In genomic region chr7:80403551-80403950, GRCm38 (mm10) we compare ENCODE assay signal across 8 mouse cellular contexts. TPM values are rescaled to one million over a fixed set of nuclear protein-coding genes. Genes with fewer than 3 reads are reported as not detected.
DNase-seq lines count a peak whose midpoint lies in the region; ATAC-seq and TF ChIP-seq lines count a peak whose summit lies in the region.

No protein-coding gene starts in this region.

- peak overlapping the region; percentile 66; the same call in 1 of the 2 replicates for H3K4me3 ChIP-seq in liver, adult 2 months (ENCODE audit: insufficient read depth, low read depth, low read length)
- H3K4me3 ChIP-seq in intestine, embryonic 16.5 days (ENCODE audit: low read length): peak overlapping the region; percentile 85; the same call in 1 of the 2 replicates
- no peak overlapping the region for H3K4me3 ChIP-seq in liver, embryonic 15.5 days (replicated peaks)

- H3K9me3 ChIP-seq in intestine, embryonic 16.5 days (ENCODE audit: control insufficient read depth, low read length): no peaks in the 10 kb centered on the region
- H3K9me3 ChIP-seq in liver, embryonic 15.5 days (replicated peaks): no peaks in the 10 kb centered on the region

- H3K36me3 ChIP-seq in liver, adult 2 months (ENCODE audit: control insufficient read depth, insufficient read depth, low read length): no peaks in the 10 kb centered on the region
- H3K36me3 ChIP-seq in intestine, embryonic 16.5 days (ENCODE audit: control insufficient read depth, insufficient read depth, low read length): no peaks in the 10 kb centered on the region
- H3K36me3 ChIP-seq in liver, embryonic 15.5 days (replicated peaks): peaks cover under 1% of the 10 kb centered on the region; the same call in 1 of the 2 replicates

- WGBS in liver, adult 2 months: 5% methylated on average over 9 of the region's 9 CpGs
- WGBS in intestine, embryonic 16.5 days: 44% methylated on average over 9 of the region's 9 CpGs
- 35% methylated on average over 9 of the region's 9 CpGs for WGBS in liver, embryonic 15.5 days (ENCODE audit: insufficient replicate concordance)

- peak overlapping the region; percentile 93 for H3K27ac ChIP-seq in liver, adult 2 months (replicated peaks; ENCODE audit: insufficient read depth, low read depth, low read length)
- peak overlapping the region; percentile 89 for H3K27ac ChIP-seq in intestine, embryonic 16.5 days (ENCODE audit: low read length)
- H3K27ac ChIP-seq in liver, embryonic 15.5 days (replicated peaks): peak overlapping the region; percentile 79

- peak overlapping the region; percentile 19 for H3K9ac ChIP-seq in liver, adult 2 months (ENCODE audit: low read depth, low read length)
- peak overlapping the region; percentile 94 for H3K9ac ChIP-seq in intestine, embryonic 16.5 days (ENCODE audit: low read depth, low read length)
- H3K9ac ChIP-seq in liver, embryonic 15.5 days: no peak overlapping the region

- ATAC-seq in intestine, embryonic 16.5 days: no peak
- ATAC-seq in liver, embryonic 15.5 days (ENCODE audit: insufficient read depth): no peak

- no peaks in the 10 kb centered on the region for H3K27me3 ChIP-seq in liver, adult 2 months (ENCODE audit: control insufficient read depth, insufficient read depth, low read length)
- no peaks in the 10 kb centered on the region for H3K27me3 ChIP-seq in intestine, embryonic 16.5 days (replicated peaks; ENCODE audit: control insufficient read depth, insufficient read depth, low read length)
- peaks cover 87% of the 10 kb centered on the region for H3K27me3 ChIP-seq in liver, embryonic 15.5 days

- H3K79me2 ChIP-seq in liver, adult 2 months (ENCODE audit: control insufficient read depth, insufficient read depth, low read length): peaks cover 17% of the 10 kb centered on the region

- peak overlapping the region; percentile 85 for H3K4me2 ChIP-seq in intestine, embryonic 16.5 days (ENCODE audit: low read depth, low read length)
- H3K4me2 ChIP-seq in liver, embryonic 15.5 days: peak overlapping the region; percentile 85

- peaks cover 13% of the 10 kb centered on the region for H3K4me1 ChIP-seq in liver, adult 2 months (ENCODE audit: control insufficient read depth, insufficient read depth, low read length)
- H3K4me1 ChIP-seq in intestine, embryonic 16.5 days (ENCODE audit: control insufficient read depth, insufficient read depth, low read length): peaks cover 34% of the 10 kb centered on the region
- H3K4me1 ChIP-seq in liver, embryonic 15.5 days (replicated peaks): peaks cover 45% of the 10 kb centered on the region

- TF ChIP-seq POLR2A in liver, adult 2 months (IDR thresholded peaks at IDR 0.05; ENCODE audit: extremely low read depth, insufficient read depth, low read length): no peak

- TF ChIP-seq CTCF in liver, adult 2 months (IDR thresholded peaks at IDR 0.05; ENCODE audit: low read depth, low read length): no peak

- peak; percentile 81 for DNase-seq in liver, adult 2 months (ENCODE audit: extremely low read depth, low read depth, low spot score)
- no peak for DNase-seq in liver
- peak; percentile 83 for DNase-seq in cerebellum, adult 11-12 months
- DNase-seq in gastrocnemius, postnatal 4 days (ENCODE audit: low spot score in 2 of 2): peak; percentile 70 to 88
- DNase-seq in ovary, postnatal 36 days (ENCODE audit: low spot score): peak; percentile 70
- no peak for DNase-seq in thymus, postnatal 14 days

RNA-seq across cellular contexts. Expression of gene Furin, which starts 1.7 kb away (rescaled TPM):
- total RNA-seq in liver, adult 2 months (2014; rRNA removed): 26.5 and 42.6 TPM in 2 replicates
- 152 and 163 TPM in 2 replicates for polyA plus RNA-seq in liver, adult 2 months (2012; rRNA removed)
- total RNA-seq in gastrocnemius, postnatal 4 days (2021): 10 to 100 TPM; 73.8 to 77.6 TPM
- polyA plus RNA-seq in intestine, embryonic 16.5 days (2015; fragmentation: Nextera tagmentation; extraction: Ambion mirVana): 7.8 and 9.7 TPM in 2 replicates
- polyA plus RNA-seq in liver, embryonic 15.5 days (2015; fragmentation: Nextera tagmentation; extraction: Ambion mirVana): 8.0 and 9.8 TPM in 2 replicates

RNA-seq across cellular contexts. Expression of gene Fes, which starts 15.8 kb away (rescaled TPM):
- 4.6 and 9.9 TPM in 2 replicates for total RNA-seq in liver, adult 2 months (2014; rRNA removed)
- polyA plus RNA-seq in liver, adult 2 months (2012; rRNA removed): 5.8 and 9.6 TPM in 2 replicates
- 10 to 100 TPM; 16.7 to 18.1 TPM for total RNA-seq in gastrocnemius, postnatal 4 days (2021)
- polyA plus RNA-seq in intestine, embryonic 16.5 days (2015; fragmentation: Nextera tagmentation; extraction: Ambion mirVana): 10.9 and 11.6 TPM in 2 replicates
- 16.6 and 19.2 TPM in 2 replicates for polyA plus RNA-seq in liver, embryonic 15.5 days (2015; fragmentation: Nextera tagmentation; extraction: Ambion mirVana)

RNA-seq across cellular contexts. Expression of gene Man2a2, which starts 32.4 kb away (rescaled TPM):
- 9.3 and 13.2 TPM in 2 replicates for total RNA-seq in liver, adult 2 months (2014; rRNA removed)
- polyA plus RNA-seq in liver, adult 2 months (2012; rRNA removed): 26.5 and 45.6 TPM in 2 replicates
- 10 to 100 TPM; 87.2 to 91.1 TPM for total RNA-seq in gastrocnemius, postnatal 4 days (2021)
- polyA plus RNA-seq in intestine, embryonic 16.5 days (2015; fragmentation: Nextera tagmentation; extraction: Ambion mirVana): 8.0 and 10.0 TPM in 2 replicates
- polyA plus RNA-seq in liver, embryonic 15.5 days (2015; fragmentation: Nextera tagmentation; extraction: Ambion mirVana): 2.5 and 3.6 TPM in 2 replicates

Comparison
In these comparisons a context has a peak if more than half of its experiments do, and no peak if none do; other contexts are left out.
1. DNase-seq: peak in liver, adult 2 months (single experiment), cerebellum, adult 11-12 months (single experiment), gastrocnemius, postnatal 4 days (2 of 2) and ovary, postnatal 36 days (single experiment); none in liver (single experiment) and thymus, postnatal 14 days (single experiment).
2. RNA of gene Furin, which starts 1.7 kb away (polyA plus RNA-seq): 152 to 163 TPM in liver, adult 2 months; 8.0 to 9.8 TPM in liver, embryonic 15.5 days and 7.8 to 9.7 TPM in intestine, embryonic 16.5 days; every median in the first group is over 10 times any median in the second.
3. Peak in every context shown above with its lines, with median percentiles within 50 percentile points of each other: H3K27ac ChIP-seq.